Mouse (Mus musculus): ENCODE measurements around the gene Cxcl15. TPM values are rescaled to one million over a fixed set of nuclear protein-coding genes. Genes with fewer than 3 reads are reported as not detected.

Cxcl15 gene
- not detected for polyA plus RNA-seq (2014; fragmentation: Illumina TruSeq; extraction: RNeasy Lipid Tissue Mini Kit (QIAGEN cat#74804); ENCODE audit: low read depth, low replicate concordance)

GRCm38 (mm10) chr5:90794195-90794625 lies at the start of gene Cxcl15:
Gene Cxcl15 (plus strand): TSS chr5:90794534.

DNA sequence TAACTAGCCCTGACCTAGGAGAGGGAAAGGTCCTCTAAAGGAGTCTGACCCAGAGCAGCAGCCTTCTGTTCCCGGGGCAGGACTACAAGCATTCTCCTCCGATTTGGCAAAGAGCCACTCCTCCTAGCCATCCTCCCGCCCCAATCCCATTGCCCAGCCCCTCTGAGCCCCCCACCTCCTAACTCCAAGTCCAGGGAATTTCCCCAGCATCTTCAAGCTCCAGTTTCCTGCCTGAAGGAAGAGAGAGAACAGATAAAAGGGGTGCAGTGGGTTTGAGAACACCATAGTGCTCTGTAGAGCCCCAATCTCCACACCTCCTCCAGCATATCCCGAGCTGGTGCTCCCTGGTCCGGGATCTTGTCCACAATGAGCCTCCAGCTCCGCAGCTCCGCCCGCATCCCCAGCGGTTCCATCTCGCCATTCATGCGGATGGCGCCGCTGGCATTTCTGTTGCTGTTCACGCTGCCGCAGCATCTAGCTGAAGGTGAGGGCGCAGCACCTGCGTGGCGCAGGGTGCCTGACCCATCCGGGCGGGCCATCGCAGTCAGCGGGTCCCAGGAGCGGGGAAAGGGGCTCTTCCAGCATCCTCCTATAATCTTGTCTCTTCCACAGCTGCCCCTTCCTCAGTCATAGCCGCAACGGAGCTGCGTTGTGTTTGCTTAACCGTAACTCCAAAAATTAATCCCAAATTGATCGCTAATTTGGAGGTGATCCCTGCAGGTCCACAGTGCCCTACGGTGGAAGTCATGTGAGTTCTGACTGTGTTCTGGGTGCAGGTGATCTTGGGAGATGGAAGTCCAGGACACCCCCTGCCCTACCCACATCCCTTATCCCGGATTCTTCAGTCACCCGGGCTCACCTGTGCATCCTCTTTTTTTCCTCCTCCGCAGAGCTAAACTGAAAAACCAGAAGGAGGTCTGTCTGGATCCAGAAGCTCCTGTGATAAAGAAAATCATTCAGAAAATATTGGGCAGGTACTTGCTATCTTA lies 35.0 kb upstream of the Cxcl15 start, which contains the start of gene Cxcl5:
TSS of gene Cxcl5 (plus strand) at position 284 of the 989 bp plus-strand sequence.

GRCm38 (mm10) chr5:90768218-90768617 lies 26.1 kb upstream of the Cxcl15 start, which contains the start of gene Ppbp:
Gene Ppbp (plus strand): TSS chr5:90768518.

GRCm38 (mm10) chr5:90771880-90772653 lies 22.3 kb upstream of the Cxcl15 start, which contains the start of gene Pf4:
Gene Pf4 (plus strand): TSS chr5:90772435.

GRCm38 (mm10) chr5:90785659-90786588 lies 8.4 kb upstream of the Cxcl15 start, which contains the start of gene Cxcl3:
Gene Cxcl3 (plus strand): TSS chr5:90786103.

Other genes with a start within 250 kb of the Cxcl15 start
- gene 5830473C10Rik, start 233.4 kb upstream of the Cxcl15 start, polyA plus RNA-seq (2014; fragmentation: Illumina TruSeq; extraction: RNeasy Lipid Tissue Mini Kit (QIAGEN cat#74804); ENCODE audit: low read depth, low replicate concordance) = not detected
- 5.3 TPM for gene Rassf6, start 153.9 kb upstream of the Cxcl15 start, polyA plus RNA-seq (2014; fragmentation: Illumina TruSeq; extraction: RNeasy Lipid Tissue Mini Kit (QIAGEN cat#74804); ENCODE audit: low read depth, low replicate concordance)
- not detected for gene Cxcl5, start 35.2 kb upstream of the Cxcl15 start, polyA plus RNA-seq (2014; fragmentation: Illumina TruSeq; extraction: RNeasy Lipid Tissue Mini Kit (QIAGEN cat#74804); ENCODE audit: low read depth, low replicate concordance)
- 0.79 TPM for gene Ppbp, start 26.0 kb upstream of the Cxcl15 start, polyA plus RNA-seq (2014; fragmentation: Illumina TruSeq; extraction: RNeasy Lipid Tissue Mini Kit (QIAGEN cat#74804); ENCODE audit: low read depth, low replicate concordance)
- 67.2 TPM for gene Pf4, start 22.1 kb upstream of the Cxcl15 start, polyA plus RNA-seq (2014; fragmentation: Illumina TruSeq; extraction: RNeasy Lipid Tissue Mini Kit (QIAGEN cat#74804); ENCODE audit: low read depth, low replicate concordance)
- not detected for gene Cxcl3, start 8.4 kb upstream of the Cxcl15 start, polyA plus RNA-seq (2014; fragmentation: Illumina TruSeq; extraction: RNeasy Lipid Tissue Mini Kit (QIAGEN cat#74804); ENCODE audit: low read depth, low replicate concordance)
- 2.1 TPM for gene Cxcl1, start 96.7 kb downstream of the Cxcl15 start, polyA plus RNA-seq (2014; fragmentation: Illumina TruSeq; extraction: RNeasy Lipid Tissue Mini Kit (QIAGEN cat#74804); ENCODE audit: low read depth, low replicate concordance)
- 1.5 TPM for gene Cxcl2, start 109.3 kb downstream of the Cxcl15 start, polyA plus RNA-seq (2014; fragmentation: Illumina TruSeq; extraction: RNeasy Lipid Tissue Mini Kit (QIAGEN cat#74804); ENCODE audit: low read depth, low replicate concordance)
- 31.4 TPM for gene Mthfd2l, start 136.6 kb downstream of the Cxcl15 start, polyA plus RNA-seq (2014; fragmentation: Illumina TruSeq; extraction: RNeasy Lipid Tissue Mini Kit (QIAGEN cat#74804); ENCODE audit: low read depth, low replicate concordance)
- not detected for gene Epgn, start 232.9 kb downstream of the Cxcl15 start, polyA plus RNA-seq (2014; fragmentation: Illumina TruSeq; extraction: RNeasy Lipid Tissue Mini Kit (QIAGEN cat#74804); ENCODE audit: low read depth, low replicate concordance)

All from adipose tissue, adult 10 weeks (tissue).